Mouse (Mus musculus): ENCODE data around the gene Rnf220. TPM values are rescaled to one million over a fixed set of nuclear protein-coding genes. Genes with fewer than 3 reads are reported as not detected.

The Rnf220 gene
- polyA plus RNA-seq, 1 experiment from 2014 or later: 50.7 TPM

GRCm38 (mm10) chr4:117370354-117370753, 126.5 kb downstream of the Rnf220 start:
- WGBS: 43% methylated on average over 5 of the region's 5 CpGs
- H3K27ac ChIP-seq (ENCODE audit: low read length): no peak overlapping the region
- TF ChIP-seq CTCF (IDR thresholded peaks at IDR 0.05) (no peak), EP300 (IDR thresholded peaks at IDR 0.05) (no peak)
- H3K4me1 ChIP-seq (ENCODE audit: insufficient read depth, low read depth, low read length): peaks cover 4% of the 10 kb centered on the region
- no peaks in the 10 kb centered on the region for H3K9me3 ChIP-seq (ENCODE audit: low read length)
- H3K4me2 ChIP-seq (replicated peaks; ENCODE audit: low read depth, low read length): no peak overlapping the region
- no peak for DNase-seq (ENCODE audit: low spot score)
- no peaks in the 10 kb centered on the region for H3K27me3 ChIP-seq (replicated peaks; ENCODE audit: insufficient read depth, low read length)
- no peak for ATAC-seq
- no peak overlapping the region for H3K9ac ChIP-seq (replicated peaks; ENCODE audit: low read depth)
- no peaks in the 10 kb centered on the region for H3K36me3 ChIP-seq (ENCODE audit: insufficient read depth, low read length)
- no peak overlapping the region for H3K4me3 ChIP-seq (ENCODE audit: low read depth, low read length)

GRCm38 (mm10) chr4:117369571-117369970, 127.3 kb downstream of the Rnf220 start:
- Histone ChIP-seq H3K4me1 (ENCODE audit: insufficient read depth, low read depth, low read length) (peaks cover 4% of the 10 kb centered on the region), H3K9ac (replicated peaks; ENCODE audit: low read depth) (no peak overlapping the region), H3K4me2 (replicated peaks; ENCODE audit: low read depth, low read length) (no peak overlapping the region)

GRCm38 (mm10) chr4:117367365-117367764, 129.5 kb downstream of the Rnf220 start:
- 87% methylated on average over 19 of the region's 19 CpGs for WGBS
- no peaks in the 10 kb centered on the region for H3K9me3 ChIP-seq (ENCODE audit: low read length)
- H3K4me3 ChIP-seq (ENCODE audit: low read depth, low read length): no peak overlapping the region
- no peak overlapping the region for H3K4me2 ChIP-seq (replicated peaks; ENCODE audit: low read depth, low read length)
- H3K9ac ChIP-seq (replicated peaks; ENCODE audit: low read depth): no peak overlapping the region
- TF ChIP-seq CTCF (IDR thresholded peaks at IDR 0.05): no peak
- H3K27ac ChIP-seq (ENCODE audit: low read length): no peak overlapping the region
- no peaks in the 10 kb centered on the region for H3K36me3 ChIP-seq (ENCODE audit: insufficient read depth, low read length)
- no peak for ATAC-seq
- DNase-seq (ENCODE audit: low spot score): no peak
- no peaks in the 10 kb centered on the region for H3K4me1 ChIP-seq (ENCODE audit: insufficient read depth, low read depth, low read length)
- no peaks in the 10 kb centered on the region for H3K27me3 ChIP-seq (replicated peaks; ENCODE audit: insufficient read depth, low read length)

More at GRCm38 (mm10) chr4:117369571-117369970, 127.3 kb downstream of the Rnf220 start:
- no peak overlapping the region for H3K4me3 ChIP-seq (ENCODE audit: low read depth, low read length)
- no peaks in the 10 kb centered on the region for H3K27me3 ChIP-seq (replicated peaks; ENCODE audit: insufficient read depth, low read length)
- TF ChIP-seq EP300 (IDR thresholded peaks at IDR 0.05): no peak
- no peak for TF ChIP-seq CTCF (IDR thresholded peaks at IDR 0.05)
- no peaks in the 10 kb centered on the region for H3K9me3 ChIP-seq (ENCODE audit: low read length)
- 44% methylated on average over 3 of the region's 3 CpGs for WGBS
- no peaks in the 10 kb centered on the region for H3K36me3 ChIP-seq (ENCODE audit: insufficient read depth, low read length)
- no peak for DNase-seq (ENCODE audit: low spot score)
- no peak for ATAC-seq
- H3K27ac ChIP-seq (ENCODE audit: low read length): no peak overlapping the region

GRCm38 (mm10) chr4:117362085-117362484, 134.8 kb downstream of the Rnf220 start:
- H3K9ac ChIP-seq (replicated peaks; ENCODE audit: low read depth): no peak overlapping the region
- ATAC-seq (no peak), DNase-seq (ENCODE audit: low spot score) (no peak)
- 51% methylated on average over 5 of the region's 5 CpGs for WGBS
- no peaks in the 10 kb centered on the region for H3K27me3 ChIP-seq (replicated peaks; ENCODE audit: insufficient read depth, low read length)
- no peak for TF ChIP-seq EP300 (IDR thresholded peaks at IDR 0.05)
- TF ChIP-seq CTCF (IDR thresholded peaks at IDR 0.05): no peak
- no peaks in the 10 kb centered on the region for H3K9me3 ChIP-seq (ENCODE audit: low read length)
- H3K27ac ChIP-seq (ENCODE audit: low read length): no peak overlapping the region
- H3K36me3 ChIP-seq (ENCODE audit: insufficient read depth, low read length): no peaks in the 10 kb centered on the region
- no peak overlapping the region for H3K4me2 ChIP-seq (replicated peaks; ENCODE audit: low read depth, low read length)
- H3K4me3 ChIP-seq (ENCODE audit: low read depth, low read length): no peak overlapping the region
- no peaks in the 10 kb centered on the region for H3K4me1 ChIP-seq (ENCODE audit: insufficient read depth, low read depth, low read length)

- Histone ChIP-seq H3K4me1 (ENCODE audit: insufficient read depth, low read depth, low read length) (no peaks in the 10 kb centered on the region), H3K4me3 (ENCODE audit: low read depth, low read length) (no peak overlapping the region), H3K9me3 (ENCODE audit: low read length) (no peaks in the 10 kb centered on the region), H3K27ac (ENCODE audit: low read length) (no peak overlapping the region), H3K27me3 (replicated peaks; ENCODE audit: insufficient read depth, low read length) (no peaks in the 10 kb centered on the region), H3K4me2 (replicated peaks; ENCODE audit: low read depth, low read length) (no peak overlapping the region), H3K9ac (replicated peaks; ENCODE audit: low read depth) (no peak overlapping the region), H3K36me3 (ENCODE audit: insufficient read depth, low read length) (no peaks in the 10 kb centered on the region)
- DNase-seq (ENCODE audit: low spot score) (no peak), ATAC-seq (no peak)
- TF ChIP-seq EP300 (IDR thresholded peaks at IDR 0.05) (no peak), CTCF (IDR thresholded peaks at IDR 0.05) (no peak)
- WGBS: 52% methylated on average over 7 of the region's 7 CpGs
These were observed 135.3 kb downstream of the Rnf220 start for GRCm38 (mm10) chr4:117361558-117361873.

GRCm38 (mm10) chr4:117360713-117361557, 135.9 kb downstream of the Rnf220 start:
- Histone ChIP-seq H3K4me2 (replicated peaks; ENCODE audit: low read depth, low read length) (no peak overlapping the region), H3K9me3 (ENCODE audit: low read length) (no peaks in the 10 kb centered on the region), H3K27ac (ENCODE audit: low read length) (no peak overlapping the region), H3K4me3 (ENCODE audit: low read depth, low read length) (no peak overlapping the region), H3K9ac (replicated peaks; ENCODE audit: low read depth) (no peak overlapping the region), H3K4me1 (ENCODE audit: insufficient read depth, low read depth, low read length) (no peaks in the 10 kb centered on the region), H3K36me3 (ENCODE audit: insufficient read depth, low read length) (no peaks in the 10 kb centered on the region), H3K27me3 (replicated peaks; ENCODE audit: insufficient read depth, low read length) (no peaks in the 10 kb centered on the region)
- 51% methylated on average over 16 of the region's 16 CpGs for WGBS
- no peak for DNase-seq (ENCODE audit: low spot score)
- TF ChIP-seq CTCF (IDR thresholded peaks at IDR 0.05) (no peak), EP300 (IDR thresholded peaks at IDR 0.05) (no peak)
- no peak for ATAC-seq

All from lung, postnatal 0 days (tissue).